ENCODE assay signal across 8 mouse cellular contexts in the genomic region with DNA sequence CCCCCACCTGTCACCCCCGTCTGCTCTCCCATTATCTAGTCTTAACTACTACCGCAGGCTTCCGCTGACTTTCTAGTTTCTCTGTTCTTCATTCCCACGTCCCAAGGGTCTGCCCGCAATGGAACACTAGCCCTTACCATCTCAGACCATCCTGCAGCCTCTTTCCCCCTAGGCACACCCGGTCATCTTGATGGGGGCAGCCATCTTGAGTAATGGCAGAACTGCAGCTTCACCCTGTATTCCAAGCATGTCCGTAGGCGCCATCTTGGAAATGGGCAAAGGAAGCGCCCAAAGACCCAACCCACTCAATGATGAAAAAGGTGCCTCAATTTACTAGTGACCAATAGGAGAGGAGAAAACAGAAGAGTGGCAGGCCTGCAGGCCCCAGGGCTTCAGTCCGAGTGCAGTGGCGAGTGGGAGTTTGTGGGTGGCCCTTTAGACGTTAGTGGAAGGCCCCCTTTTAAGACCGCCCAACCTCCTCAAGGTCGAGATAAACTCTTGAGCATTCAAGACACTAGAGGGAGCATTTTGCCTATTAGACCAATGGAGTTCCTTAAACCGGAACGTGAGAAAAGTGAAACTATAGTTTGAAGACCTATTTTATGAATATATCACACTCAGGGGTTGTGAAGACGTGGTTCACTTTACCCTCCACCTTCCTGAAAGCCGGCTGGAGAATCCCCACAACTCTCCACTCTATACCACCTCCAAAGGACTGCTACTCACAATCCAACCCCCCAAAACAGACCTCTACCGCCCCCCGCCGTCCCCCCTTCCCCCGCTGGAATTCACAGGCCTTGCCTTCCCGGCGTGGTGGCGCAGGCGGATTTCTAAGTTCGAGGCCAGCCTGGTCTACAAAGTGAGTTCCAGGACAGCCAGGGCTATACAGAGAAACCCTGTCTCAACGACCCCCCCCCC. TPM values are rescaled to one million over a fixed set of nuclear protein-coding genes. Genes with fewer than 3 reads are reported as not detected.
A peak's percentile ranks its signal among the peaks of the same experiment; 100 is the strongest.
DNase-seq lines count a peak whose midpoint lies in the region; ATAC-seq and TF ChIP-seq lines count a peak whose summit lies in the region.

TSS of gene Tomm40l (minus strand) at position 277 of the 918 bp plus-strand sequence.

- H3K27me3 ChIP-seq in MEL (ENCODE audit: control insufficient read depth in 1 of 2, insufficient read depth in 2 of 2, low read length in 2 of 2), result no peaks in the 10 kb centered on the region
- H3K27me3 ChIP-seq in cerebellum, adult 2 months (ENCODE audit: control insufficient read depth, insufficient read depth, low read length), result no peaks in the 10 kb centered on the region
- H3K27me3 ChIP-seq in forebrain, postnatal 0 days (ENCODE audit: insufficient read depth, low read length), result no peaks in the 10 kb centered on the region
- no peaks in the 10 kb centered on the region for H3K27me3 ChIP-seq in lung, embryonic 15.5 days

- H3K4me2 ChIP-seq in forebrain, postnatal 0 days (ENCODE audit: low read depth), result peak within 1 kb of the TSS; percentile 83
- H3K4me2 ChIP-seq in lung, embryonic 15.5 days, result peak within 1 kb of the TSS; percentile 84

- peak within 1 kb of the TSS; percentile 94 for H3K27ac ChIP-seq in MEL (ENCODE audit: control insufficient read depth, low read depth, low read length)
- peak within 1 kb of the TSS; percentile 35; the same call in 1 of the 2 replicates for H3K27ac ChIP-seq in cerebellum, adult 2 months (ENCODE audit: insufficient read depth, low read length)
- 0 out of 2 replicates have a peak within 1 kb of the TSS, but pooled peaks have one; percentile 35 for H3K27ac ChIP-seq in forebrain, postnatal 0 days (ENCODE audit: low read depth, low read length)
- H3K27ac ChIP-seq in lung, embryonic 15.5 days, result peak within 1 kb of the TSS; percentile 95

- TF ChIP-seq POLR2A in MEL (IDR thresholded peaks at IDR 0.05; ENCODE audit: control insufficient read depth in 1 of 2, insufficient read depth in 1 of 2, low read depth in 1 of 2, low read length in 2 of 2, poor library complexity in 1 of 2), result peak; percentile 75 to 80
- peak; percentile 48; the same call in 1 of the 2 replicates for TF ChIP-seq POLR2A in cerebellum, adult 2 months (IDR thresholded peaks at IDR 0.05; ENCODE audit: borderline replicate concordance, insufficient read depth, low read length)

- peak; percentile 99 for DNase-seq in MEL (ENCODE audit: low read depth, low spot score)
- DNase-seq in cerebellum, adult 2 months, result peak; percentile 93 to 99
- DNase-seq in forebrain, postnatal 0 days, result peak; percentile 96
- peak; percentile 92 for DNase-seq in heart, postnatal 4 days
- DNase-seq in layer of hippocampus, adult 8-10 months (ENCODE audit: low spot score in 2 of 2), result peak; percentile 97 to 99
- DNase-seq in ovary, adult 18-20 months (ENCODE audit: low spot score), result peak; percentile 98
- peak; percentile 96 for DNase-seq in thymus, postnatal 0 days (ENCODE audit: low spot score)

- ATAC-seq in forebrain, postnatal 0 days, result peak; percentile 97
- ATAC-seq in lung, embryonic 15.5 days (ENCODE audit: borderline replicate concordance, extremely low read depth, low FRiP score, low TSS enrichment), result peak; percentile 98

- peak within 1 kb of the TSS; percentile 88 for H3K9ac ChIP-seq in MEL (ENCODE audit: control insufficient read depth, low read depth, low read length, poor library complexity, severe bottlenecking)
- H3K9ac ChIP-seq in forebrain, postnatal 0 days, result peak within 1 kb of the TSS; percentile 47
- H3K9ac ChIP-seq in lung, embryonic 15.5 days, result peak within 1 kb of the TSS; percentile 51

- no peaks in the 10 kb centered on the region for H3K9me3 ChIP-seq in MEL (replicated peaks; ENCODE audit: insufficient read depth, low read length)
- H3K9me3 ChIP-seq in forebrain, postnatal 0 days (ENCODE audit: low read length), result no peaks in the 10 kb centered on the region
- H3K9me3 ChIP-seq in lung, embryonic 15.5 days, result no peaks in the 10 kb centered on the region

- TF ChIP-seq RAD21 in MEL (IDR thresholded peaks at IDR 0.05; ENCODE audit: low read depth, low read length), result peak; percentile 65

- WGBS in cerebellum, adult 2 months, result 2% methylated on average over 28 of the region's 28 CpGs
- WGBS in forebrain, postnatal 0 days, result 3% methylated on average over 28 of the region's 28 CpGs
- WGBS in lung, embryonic 15.5 days, result under 1% methylated on average over 28 of the region's 28 CpGs

- H3K4me3 ChIP-seq in MEL (ENCODE audit: control insufficient read depth in 1 of 2, insufficient read depth in 1 of 2, low read depth in 2 of 2, low read length in 2 of 2), result peak within 1 kb of the TSS; percentile 83 to 90
- H3K4me3 ChIP-seq in cerebellum, adult 2 months (replicated peaks; ENCODE audit: insufficient read depth, low read depth, low read length), result peak within 1 kb of the TSS; percentile 89
- peak within 1 kb of the TSS; percentile 56 for H3K4me3 ChIP-seq in forebrain, postnatal 0 days (ENCODE audit: low read depth, low read length)
- peak within 1 kb of the TSS; percentile 72 for H3K4me3 ChIP-seq in lung, embryonic 15.5 days

- H3K79me2 ChIP-seq in MEL (ENCODE audit: control insufficient read depth, insufficient read depth, low read length, poor library complexity), result peaks cover 2% of the 10 kb centered on the region; the same call in 1 of the 2 replicates

- H3K4me1 ChIP-seq in MEL (ENCODE audit: control insufficient read depth in 1 of 2, insufficient read depth in 2 of 2, low read length in 2 of 2), result peaks cover 0 to 8% of the 10 kb centered on the region in 2 experiments; a peak in 1 of 4 replicates
- H3K4me1 ChIP-seq in cerebellum, adult 2 months (ENCODE audit: control insufficient read depth, insufficient read depth, low read length), result no peaks in the 10 kb centered on the region
- peaks cover 9% of the 10 kb centered on the region for H3K4me1 ChIP-seq in forebrain, postnatal 0 days (ENCODE audit: insufficient read depth)
- H3K4me1 ChIP-seq in lung, embryonic 15.5 days, result peaks cover 18% of the 10 kb centered on the region

- peak; percentile 27 to 72 (median 34); a peak in 5 of 6 replicates for TF ChIP-seq CTCF in MEL (IDR thresholded peaks at IDR 0.05 in 2 of 3, conservative IDR thresholded peaks at IDR 0.05 in 1 of 3; ENCODE audit: control insufficient read depth in 1 of 3, insufficient read depth in 1 of 3, low read depth in 2 of 3, low read length in 3 of 3, poor library complexity in 1 of 3, severe bottlenecking in 1 of 3)
- TF ChIP-seq CTCF in cerebellum, adult 2 months (IDR thresholded peaks at IDR 0.05; ENCODE audit: borderline replicate concordance, insufficient read depth, low read depth, low read length), result peak; percentile 30; the same call in 1 of the 2 replicates
- TF ChIP-seq CTCF in forebrain, postnatal 0 days (IDR thresholded peaks at IDR 0.05; ENCODE audit: low read depth), result peak; percentile 70

- H3K36me3 ChIP-seq in MEL (ENCODE audit: control insufficient read depth in 1 of 2, insufficient read depth in 2 of 2, low read length in 2 of 2), result peaks cover 0 to 3% of the 10 kb centered on the region in 2 experiments; a peak in 2 of 4 replicates
- H3K36me3 ChIP-seq in forebrain, postnatal 0 days (ENCODE audit: insufficient read depth), result peaks cover 21% of the 10 kb centered on the region
- peaks cover 10% of the 10 kb centered on the region for H3K36me3 ChIP-seq in lung, embryonic 15.5 days

- TF ChIP-seq EP300 in MEL (IDR thresholded peaks at IDR 0.05; ENCODE audit: low read depth in 1 of 2, low read length in 2 of 2), result peak in 1 of 2 experiments; percentile 63; a peak in 2 of 4 replicates

TF ChIP-seq in MEL, 35 proteins besides CTCF, POLR2A, EP300 and RAD21 (continues in another document):
- TF ChIP-seq USF2 (IDR thresholded peaks at IDR 0.05; ENCODE audit: borderline replicate concordance in 1 of 2, insufficient read depth in 1 of 2, low read depth in 1 of 2, low read length in 2 of 2) (no peak), E2F4 (IDR thresholded peaks at IDR 0.05; ENCODE audit: borderline replicate concordance, low read depth, low read length) (no peak), TBP (IDR thresholded peaks at IDR 0.05; ENCODE audit: low read depth, low read length) (peak; percentile 72), HCFC1 (IDR thresholded peaks at IDR 0.05; ENCODE audit: low read depth, low read length) (peak; percentile 98), KAT2A (conservative IDR thresholded peaks at IDR 0.05; ENCODE audit: low read depth, low read length) (peak; percentile 83), ZMIZ1 (IDR thresholded peaks at IDR 0.05; ENCODE audit: low read depth, low read length) (peak; percentile 34), ZNF384 (IDR thresholded peaks at IDR 0.05; ENCODE audit: low read depth, low read length) (no peak), TCF12 (IDR thresholded peaks at IDR 0.05; ENCODE audit: low read depth, low read length) (peak; percentile 81), JUND (IDR thresholded peaks at IDR 0.05; ENCODE audit: low read depth, low read length) (no peak), MAFK (IDR thresholded peaks at IDR 0.05; ENCODE audit: borderline replicate concordance, low read depth, low read length) (no peak), BHLHE40 (IDR thresholded peaks at IDR 0.05; ENCODE audit: borderline replicate concordance, low read depth, low read length) (peak; percentile 72; the same call in 1 of the 2 replicates), GATA1 (IDR thresholded peaks at IDR 0.05; ENCODE audit: low read depth, low read length) (peak; percentile 46), CHD2 (IDR thresholded peaks at IDR 0.05; ENCODE audit: low read length) (peak; percentile 59; the same call in 1 of the 2 replicates), SMC3 (IDR thresholded peaks at IDR 0.05; ENCODE audit: low read depth, low read length) (peak; percentile 70), SIN3A (IDR thresholded peaks at IDR 0.05; ENCODE audit: low read length) (peak; percentile 94), ELF1 (IDR thresholded peaks at IDR 0.05; ENCODE audit: low read depth, low read length) (peak; percentile 70; the same call in 1 of the 2 replicates), GABPA (IDR thresholded peaks at IDR 0.05; ENCODE audit: low read depth, low read length) (no peak), UBTF (IDR thresholded peaks at IDR 0.05; ENCODE audit: borderline replicate concordance, insufficient read depth, low read depth, low read length) (no peak)

RNA-seq across cellular contexts. Expression of gene Tomm40l, which starts in this region (rescaled TPM):
- 38.0 and 40.7 TPM in 2 replicates for total RNA-seq in MEL (2012; rRNA removed)
- 10 to 100 TPM in 1 of 2 experiments, not detected in 1; 43.4 TPM for polyA plus RNA-seq in MEL (2012; ENCODE audit: insufficient read depth in 1 of 2, insufficient read length in 2 of 2, low read depth in 1 of 2, low replicate concordance in 2 of 2, missing spikeins in 1 of 2)
- polyA plus RNA-seq in cerebellum, adult 2 months (2012; rRNA removed), result 85.5 and 92.7 TPM in 2 replicates
- 46.5 and 62.7 TPM in 2 replicates for total RNA-seq in forebrain, postnatal 0 days (2014; rRNA removed)
- polyA plus RNA-seq in forebrain, postnatal 0 days (2015; fragmentation: Nextera tagmentation; extraction: Ambion mirVana), result 39.8 and 41.7 TPM in 2 replicates
- 10 to 100 TPM; 79.9 to 85.2 TPM for total RNA-seq in heart, postnatal 4 days (2021)
- total RNA-seq in layer of hippocampus, adult 8-10 months (2022), result 10 to 100 TPM; 69.3 to 85.0 (median 74.9) TPM
- polyA plus RNA-seq in lung, embryonic 15.5 days (2015; fragmentation: Nextera tagmentation; extraction: Ambion mirVana), result 34.9 and 35.4 TPM in 2 replicates
- 23.7 and 25.8 TPM in 2 replicates for polyA plus RNA-seq in thymus, postnatal 0 days (2015; fragmentation: Nextera tagmentation; extraction: Ambion mirVana)

Comparison
In these comparisons a context has a peak if more than half of its experiments do, and no peak if none do; other contexts are left out.
1. Peak in every context shown above with its lines: DNase-seq, ATAC-seq, H3K4me3 ChIP-seq and H3K27ac ChIP-seq.
2. H3K27ac ChIP-seq: peak in every context shown above with its lines; median percentile 95 in lung, embryonic 15.5 days; 94 in MEL; 35 in cerebellum, adult 2 months; 35 in forebrain, postnatal 0 days.